Mouse (Mus musculus) hindbrain, postnatal 0 days (tissue): ENCODE measurements around the gene Astn1. TPM values are rescaled to one million over a fixed set of nuclear protein-coding genes. Genes with fewer than 3 reads are reported as not detected.

Experiments used
- ATAC-seq: fragments of 200-750 bp; cut with Nextera tagmentation; 2 replicates; pipeline ENCODE4 v1.8.0; 2017; ENCODE audit warnings: mild to moderate bottlenecking, moderate TSS enrichment, moderate library complexity
- DNase-seq: peaks from one replicate; pipeline ENCODE4 v3.0.0-alpha.2; 2015; ENCODE audit warnings: low spot score
- H3K27ac ChIP-seq: fragments of 300-500 bp; sonication (generic); 2 replicates; pipeline ENCODE4 v1.5.1; 2014; ENCODE audit warnings: mild to moderate bottlenecking
- H3K27me3 ChIP-seq: fragments of 300-500 bp; sonication (generic); 2 replicates; pipeline ENCODE4 v1.6.1; 2014; ENCODE audit warnings: low read length, mixed read lengths; ENCODE audit not compliant: insufficient read depth
- H3K36me3 ChIP-seq: fragments of 300-500 bp; sonication (generic); 2 replicates; pipeline ENCODE4 v1.6.1; 2014; ENCODE audit warnings: low read length, mixed read lengths; ENCODE audit not compliant: insufficient read depth
- H3K4me1 ChIP-seq: fragments of 300-500 bp; sonication (generic); 2 replicates; pipeline ENCODE4 v1.6.1; 2014; ENCODE audit warnings: antibody characterized with exemption, low read length, mixed read lengths; ENCODE audit not compliant: insufficient read depth
- H3K4me2 ChIP-seq: fragments of 300-500 bp; sonication (generic); 2 replicates; pipeline ENCODE4 v1.6.1; 2014; ENCODE audit warnings: low read depth, mild to moderate bottlenecking, low read length, moderate library complexity, mixed read lengths
- H3K4me3 ChIP-seq: fragments of 300-500 bp; sonication (generic); 2 replicates; pipeline ENCODE4 v1.5.1; 2014; ENCODE audit warnings: low read length
- H3K9ac ChIP-seq: fragments of 300-500 bp; sonication (generic); replicated peaks from 2 replicates; pipeline ENCODE4 v1.6.1; 2014; ENCODE audit warnings: mild to moderate bottlenecking, low read length, moderate library complexity, mixed read lengths
- H3K9me3 ChIP-seq: fragments of 300-500 bp; sonication (generic); 2 replicates; pipeline ENCODE4 v1.6.1; 2016; ENCODE audit warnings: low read length, mixed read lengths
- CTCF ChIP-seq: IDR thresholded peaks from 2 replicates; pipeline ENCODE4 v1.5.1; 2016; ENCODE audit warnings: antibody characterized with exemption, control low read depth, low read depth
- WGBS: fragments of 180-500 bp; shearing (Covaris S2); extraction: QIAGEN DNeasy Blood & Tissue Kit; methylation state at CpG from one replicate; pipeline ENCODE4 v1.1.7; 2014; 5-methylcytosine and 5-hydroxymethylcytosine counted together
- polyA plus RNA-seq: library from polyadenylated mRNA; unstranded; fragments of >200 nt; fragmentation: Nextera tagmentation; extraction: Ambion mirVana; gene quantifications from 2 replicates; pipeline ENCODE4 v1.2.1, GENCODE M21; 2015
- total RNA-seq: library from RNA; depleted of rRNA; stranded (reverse); fragments of >200 nt; gene quantifications from 2 replicates; pipeline ENCODE4 v1.2.3, GENCODE M21; 2014

The Astn1 gene
- total and polyA plus RNA-seq, 2 experiments from 2014 or later, result 31.0 to 137 TPM

- Histone ChIP-seq H3K36me3 (no peaks in the 10 kb centered on the region; the same call in 1 of the 2 replicates), H3K4me3 (no peak overlapping the region), H3K9ac (no peak overlapping the region), H3K4me2 (no peak overlapping the region), H3K27me3 (no peaks in the 10 kb centered on the region), H3K27ac (no peak overlapping the region), H3K9me3 (no peaks in the 10 kb centered on the region), H3K4me1 (no peaks in the 10 kb centered on the region)
- DNase-seq (peak; percentile 31), ATAC-seq (no peak)
- 83% methylated on average over 7 of the region's 7 CpGs for WGBS
- TF ChIP-seq CTCF, result peak; percentile 58
These were observed 235.9 kb downstream of the Astn1 start for GRCm38 (mm10) chr1:158597996-158598395.

GRCm38 (mm10) chr1:158599435-158599834 lies 237.4 kb downstream of the Astn1 start:
- TF ChIP-seq CTCF, result no peak
- Histone ChIP-seq H3K9ac (no peak overlapping the region), H3K4me2 (no peak overlapping the region), H3K27me3 (no peaks in the 10 kb centered on the region), H3K27ac (no peak overlapping the region), H3K36me3 (no peaks in the 10 kb centered on the region; the same call in 1 of the 2 replicates), H3K4me1 (no peaks in the 10 kb centered on the region), H3K4me3 (no peak overlapping the region), H3K9me3 (no peaks in the 10 kb centered on the region)
- ATAC-seq (no peak), DNase-seq (no peak)
- 68% methylated on average over 2 of the region's 2 CpGs for WGBS

GRCm38 (mm10) chr1:158603056-158603455 lies 241.0 kb downstream of the Astn1 start:
- 29% methylated on average over 2 of the region's 2 CpGs for WGBS
- Histone ChIP-seq H3K9ac (no peak overlapping the region), H3K4me1 (no peaks in the 10 kb centered on the region), H3K4me3 (no peak overlapping the region), H3K4me2 (no peak overlapping the region), H3K27ac (no peak overlapping the region), H3K27me3 (no peaks in the 10 kb centered on the region), H3K36me3 (0 out of 2 replicates have a peak, but pooled peaks cover 6% of the 10 kb centered on the region), H3K9me3 (no peaks in the 10 kb centered on the region)
- DNase-seq, result no peak
- TF ChIP-seq CTCF, result no peak
- ATAC-seq, result no peak

- DNase-seq (no peak), ATAC-seq (no peak)
- TF ChIP-seq CTCF, result no peak
- peaks cover 9% of the 10 kb centered on the region; the same call in 1 of the 2 replicates for H3K36me3 ChIP-seq
- H3K4me2 ChIP-seq, result no peak overlapping the region
- no peak overlapping the region for H3K9ac ChIP-seq
- no peak overlapping the region for H3K27ac ChIP-seq
- no peaks in the 10 kb centered on the region for H3K27me3 ChIP-seq
- no peaks in the 10 kb centered on the region for H3K9me3 ChIP-seq
- 96% methylated on average over 1 of the region's 1 CpGs for WGBS
- no peaks in the 10 kb centered on the region for H3K4me1 ChIP-seq
- no peak overlapping the region for H3K4me3 ChIP-seq
These were observed 242.1 kb downstream of the Astn1 start for GRCm38 (mm10) chr1:158604149-158604548.

- Histone ChIP-seq H3K9me3 (no peaks in the 10 kb centered on the region), H3K4me2 (no peak overlapping the region), H3K9ac (no peak overlapping the region), H3K4me1 (no peaks in the 10 kb centered on the region), H3K27ac (no peak overlapping the region), H3K27me3 (no peaks in the 10 kb centered on the region), H3K4me3 (no peak overlapping the region), H3K36me3 (peaks cover 15% of the 10 kb centered on the region; the same call in 1 of the 2 replicates)
- no peak for ATAC-seq
- WGBS, result 96% methylated on average over 4 of the region's 4 CpGs
- DNase-seq, result no peak
- no peak for TF ChIP-seq CTCF
These were observed 243.5 kb downstream of the Astn1 start for GRCm38 (mm10) chr1:158605597-158605996.

- Histone ChIP-seq H3K27me3 (no peaks in the 10 kb centered on the region), H3K4me3 (no peak overlapping the region), H3K36me3 (peaks cover 19% of the 10 kb centered on the region), H3K9ac (no peak overlapping the region), H3K4me1 (no peaks in the 10 kb centered on the region), H3K27ac (no peak overlapping the region), H3K4me2 (no peak overlapping the region), H3K9me3 (no peaks in the 10 kb centered on the region)
- no peak for TF ChIP-seq CTCF
- ATAC-seq, result no peak
- no peak for DNase-seq
- 89% methylated on average over 10 of the region's 10 CpGs for WGBS
These were observed 244.3 kb downstream of the Astn1 start for GRCm38 (mm10) chr1:158606324-158606723.

GRCm38 (mm10) chr1:158607201-158607600 lies 245.1 kb downstream of the Astn1 start:
- 83% methylated on average over 1 of the region's 1 CpGs for WGBS

More at GRCm38 (mm10) chr1:158607201-158607600, 245.1 kb downstream of the Astn1 start:
- H3K27me3 ChIP-seq, result no peaks in the 10 kb centered on the region
- H3K36me3 ChIP-seq, result peaks cover 22% of the 10 kb centered on the region
- H3K4me2 ChIP-seq, result no peak overlapping the region
- no peak for TF ChIP-seq CTCF
- no peaks in the 10 kb centered on the region for H3K4me1 ChIP-seq
- H3K4me3 ChIP-seq, result no peak overlapping the region
- H3K9ac ChIP-seq, result no peak overlapping the region
- H3K9me3 ChIP-seq, result no peaks in the 10 kb centered on the region
- ATAC-seq, result no peak
- no peak overlapping the region for H3K27ac ChIP-seq
- no peak for DNase-seq
